Mouse (Mus musculus) hindbrain, postnatal 0 days (tissue): Measurements from ENCODE around the gene Gm37240. TPM values are rescaled to one million over a fixed set of nuclear protein-coding genes. Genes with fewer than 3 reads are reported as not detected.

Experiments used
- ATAC-seq: fragments of 200-750 bp; cut with Nextera tagmentation; 2 replicates; pipeline ENCODE4 v1.8.0; 2017; ENCODE audit warnings: mild to moderate bottlenecking, moderate TSS enrichment, moderate library complexity
- DNase-seq: peaks from one replicate; pipeline ENCODE4 v3.0.0-alpha.2; 2015; ENCODE audit warnings: low spot score
- H3K27ac ChIP-seq: fragments of 300-500 bp; sonication (generic); 2 replicates; pipeline ENCODE4 v1.5.1; 2014; ENCODE audit warnings: mild to moderate bottlenecking
- H3K27me3 ChIP-seq: fragments of 300-500 bp; sonication (generic); 2 replicates; pipeline ENCODE4 v1.6.1; 2014; ENCODE audit warnings: low read length, mixed read lengths; ENCODE audit not compliant: insufficient read depth
- H3K36me3 ChIP-seq: fragments of 300-500 bp; sonication (generic); 2 replicates; pipeline ENCODE4 v1.6.1; 2014; ENCODE audit warnings: low read length, mixed read lengths; ENCODE audit not compliant: insufficient read depth
- H3K4me1 ChIP-seq: fragments of 300-500 bp; sonication (generic); 2 replicates; pipeline ENCODE4 v1.6.1; 2014; ENCODE audit warnings: antibody characterized with exemption, low read length, mixed read lengths; ENCODE audit not compliant: insufficient read depth
- H3K4me2 ChIP-seq: fragments of 300-500 bp; sonication (generic); 2 replicates; pipeline ENCODE4 v1.6.1; 2014; ENCODE audit warnings: low read depth, mild to moderate bottlenecking, low read length, moderate library complexity, mixed read lengths
- H3K4me3 ChIP-seq: fragments of 300-500 bp; sonication (generic); 2 replicates; pipeline ENCODE4 v1.5.1; 2014; ENCODE audit warnings: low read length
- H3K9ac ChIP-seq: fragments of 300-500 bp; sonication (generic); replicated peaks from 2 replicates; pipeline ENCODE4 v1.6.1; 2014; ENCODE audit warnings: mild to moderate bottlenecking, low read length, moderate library complexity, mixed read lengths
- H3K9me3 ChIP-seq: fragments of 300-500 bp; sonication (generic); 2 replicates; pipeline ENCODE4 v1.6.1; 2016; ENCODE audit warnings: low read length, mixed read lengths
- CTCF ChIP-seq: IDR thresholded peaks from 2 replicates; pipeline ENCODE4 v1.5.1; 2016; ENCODE audit warnings: antibody characterized with exemption, control low read depth, low read depth
- WGBS: fragments of 180-500 bp; shearing (Covaris S2); extraction: QIAGEN DNeasy Blood & Tissue Kit; methylation state at CpG from one replicate; pipeline ENCODE4 v1.1.7; 2014; 5-methylcytosine and 5-hydroxymethylcytosine counted together
- polyA plus RNA-seq: library from polyadenylated mRNA; unstranded; fragments of >200 nt; fragmentation: Nextera tagmentation; extraction: Ambion mirVana; gene quantifications from 2 replicates; pipeline ENCODE4 v1.2.1, GENCODE M21; 2015
- total RNA-seq: library from RNA; depleted of rRNA; stranded (reverse); fragments of >200 nt; gene quantifications from 2 replicates; pipeline ENCODE4 v1.2.3, GENCODE M21; 2014

The Gm37240 gene
- total and polyA plus RNA-seq, 2 experiments from 2014 or later = 1.5 TPM; not detected in 1

DNA sequence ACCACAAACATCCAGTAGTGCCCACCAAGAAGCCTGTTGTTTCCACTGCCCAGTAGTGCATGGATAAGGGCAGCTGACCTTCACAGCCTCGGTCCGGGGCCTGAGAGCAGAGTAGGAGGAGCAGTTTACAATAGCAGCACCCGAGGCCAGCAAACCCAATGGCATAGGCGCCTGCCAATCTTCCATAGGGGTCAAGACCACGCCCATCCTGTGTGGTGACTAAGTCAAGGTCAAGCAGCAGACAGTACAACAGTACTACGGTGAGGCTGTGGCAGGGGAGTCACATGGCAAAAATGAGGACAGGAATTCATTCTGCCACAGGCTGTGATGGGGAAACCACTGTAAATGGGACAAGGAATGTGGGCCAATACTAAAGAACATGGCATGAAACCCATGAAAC lies 417.6 kb downstream of the Gm37240 start:
- Histone ChIP-seq H3K4me3 (no peak overlapping the region), H3K9me3 (no peaks in the 10 kb centered on the region), H3K27ac (no peak overlapping the region), H3K4me1 (no peaks in the 10 kb centered on the region), H3K9ac (no peak overlapping the region), H3K4me2 (no peak overlapping the region), H3K36me3 (no peaks in the 10 kb centered on the region), H3K27me3 (no peaks in the 10 kb centered on the region)
- DNase-seq (no peak), ATAC-seq (peak; percentile 51; the same call in 1 of the 2 replicates)
- WGBS = 69% methylated on average over 6 of the region's 6 CpGs
- TF ChIP-seq CTCF = no peak

- DNase-seq (no peak), ATAC-seq (no peak)
- TF ChIP-seq CTCF = no peak
- 56% methylated on average over 2 of the region's 2 CpGs for WGBS
- Histone ChIP-seq H3K9me3 (no peaks in the 10 kb centered on the region), H3K27me3 (no peaks in the 10 kb centered on the region), H3K27ac (no peak overlapping the region), H3K4me1 (no peaks in the 10 kb centered on the region), H3K36me3 (no peaks in the 10 kb centered on the region), H3K4me2 (no peak overlapping the region), H3K4me3 (no peak overlapping the region), H3K9ac (no peak overlapping the region)
Measured at GRCm38 (mm10) chr3:85468995-85469394, 418.3 kb downstream of the Gm37240 start.

DNA sequence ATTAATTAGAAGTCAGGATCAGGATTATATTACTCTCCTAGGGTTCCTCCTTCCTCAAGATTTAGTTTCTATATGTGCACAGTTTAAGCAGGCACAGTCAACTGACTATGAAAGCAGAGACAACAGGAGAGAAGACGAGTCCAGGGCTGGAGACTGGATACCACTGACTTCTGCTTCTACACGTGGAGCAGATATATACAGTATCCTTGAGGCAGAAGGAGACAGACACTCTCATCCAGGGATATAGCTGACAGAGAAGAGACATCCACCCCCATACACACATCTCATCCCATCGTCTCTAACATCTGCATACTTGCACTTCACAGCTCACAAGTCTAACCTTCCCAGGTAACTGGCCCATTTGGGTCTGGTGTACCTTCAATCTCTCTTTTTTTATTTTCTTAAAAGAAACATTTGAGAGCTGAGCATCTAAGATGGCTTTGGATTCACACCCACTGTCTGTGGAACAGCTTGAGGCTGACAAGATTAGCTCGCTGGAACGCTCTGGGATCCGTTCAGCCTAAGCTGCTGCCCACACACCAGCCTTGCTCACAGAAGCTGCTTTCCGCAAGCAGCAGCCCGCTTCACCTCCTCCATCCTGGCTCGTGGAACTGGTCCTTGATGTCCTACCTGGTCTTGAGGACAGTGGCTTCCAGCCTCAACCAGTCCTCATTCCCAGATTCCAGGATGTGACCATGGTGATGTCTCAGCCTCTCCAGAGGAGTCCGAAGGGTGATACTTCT lies 421.9 kb downstream of the Gm37240 start:
- no peak overlapping the region for H3K27ac ChIP-seq
- DNase-seq (no peak), ATAC-seq (no peak)
- H3K9ac ChIP-seq = no peak overlapping the region
- no peaks in the 10 kb centered on the region for H3K4me1 ChIP-seq
- no peaks in the 10 kb centered on the region for H3K36me3 ChIP-seq
- no peak for TF ChIP-seq CTCF
- H3K4me2 ChIP-seq = no peak overlapping the region
- no peak overlapping the region for H3K4me3 ChIP-seq
- 69% methylated on average over 10 of the region's 10 CpGs for WGBS
- no peaks in the 10 kb centered on the region for H3K27me3 ChIP-seq
- no peaks in the 10 kb centered on the region for H3K9me3 ChIP-seq

DNA sequence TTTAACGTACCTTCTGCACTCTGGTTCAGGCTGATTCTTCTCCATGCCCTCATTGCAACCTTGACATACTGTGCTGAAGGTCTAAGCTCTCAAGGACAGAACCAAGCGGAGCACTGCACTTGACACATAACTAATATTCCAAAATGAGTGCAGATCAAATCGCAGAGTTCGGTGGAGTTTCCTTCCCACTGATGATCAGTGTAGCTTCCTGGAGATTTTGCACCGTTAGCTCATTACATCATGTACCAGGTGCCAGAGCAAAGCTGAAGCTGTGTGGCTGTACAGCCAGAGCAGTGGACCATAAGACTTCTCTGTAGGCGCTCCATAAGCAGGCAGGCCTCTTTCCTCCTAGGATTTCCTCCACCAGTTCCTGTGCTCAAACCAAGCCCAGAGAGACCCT lies 427.3 kb downstream of the Gm37240 start:
- Histone ChIP-seq H3K4me2 (no peak overlapping the region), H3K36me3 (no peaks in the 10 kb centered on the region), H3K4me3 (no peak overlapping the region), H3K9me3 (no peaks in the 10 kb centered on the region), H3K27me3 (no peaks in the 10 kb centered on the region), H3K27ac (no peak overlapping the region), H3K9ac (no peak overlapping the region), H3K4me1 (no peaks in the 10 kb centered on the region)
- no peak for TF ChIP-seq CTCF
- DNase-seq = no peak
- no peak for ATAC-seq
- WGBS = 86% methylated on average over 6 of the region's 6 CpGs

DNA sequence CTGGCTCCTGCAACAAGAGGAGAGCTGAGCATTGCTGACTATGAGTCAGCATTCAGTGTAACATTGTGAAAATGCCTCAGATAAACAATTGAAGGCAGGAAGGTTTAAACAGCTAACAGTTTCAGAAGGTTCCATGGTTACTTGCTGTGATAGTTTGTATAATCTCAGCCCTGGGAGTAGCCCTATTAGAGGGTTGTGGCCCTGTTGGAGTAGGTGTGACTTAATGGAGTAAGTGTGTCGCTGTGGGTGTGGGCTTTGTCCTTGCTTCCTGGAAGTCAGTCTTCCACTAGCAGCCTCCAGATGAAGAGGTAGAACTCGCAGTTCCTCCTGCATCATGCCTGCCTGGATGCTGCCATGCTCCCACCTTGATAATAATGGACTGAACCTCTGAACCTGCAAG lies 430.3 kb downstream of the Gm37240 start:
- ATAC-seq (no peak), DNase-seq (no peak)
- no peaks in the 10 kb centered on the region for H3K9me3 ChIP-seq
- no peak overlapping the region for H3K4me2 ChIP-seq
- WGBS = 90% methylated on average over 2 of the region's 2 CpGs
- H3K27ac ChIP-seq = no peak overlapping the region
- H3K9ac ChIP-seq = no peak overlapping the region
- H3K4me3 ChIP-seq = no peak overlapping the region
- H3K27me3 ChIP-seq = no peaks in the 10 kb centered on the region
- TF ChIP-seq CTCF = no peak
- no peaks in the 10 kb centered on the region for H3K36me3 ChIP-seq
- no peaks in the 10 kb centered on the region for H3K4me1 ChIP-seq

GRCm38 (mm10) chr3:85455453-85455852 lies 431.9 kb downstream of the Gm37240 start:
- ATAC-seq = no peak
- no peak overlapping the region for H3K4me2 ChIP-seq

DNA sequence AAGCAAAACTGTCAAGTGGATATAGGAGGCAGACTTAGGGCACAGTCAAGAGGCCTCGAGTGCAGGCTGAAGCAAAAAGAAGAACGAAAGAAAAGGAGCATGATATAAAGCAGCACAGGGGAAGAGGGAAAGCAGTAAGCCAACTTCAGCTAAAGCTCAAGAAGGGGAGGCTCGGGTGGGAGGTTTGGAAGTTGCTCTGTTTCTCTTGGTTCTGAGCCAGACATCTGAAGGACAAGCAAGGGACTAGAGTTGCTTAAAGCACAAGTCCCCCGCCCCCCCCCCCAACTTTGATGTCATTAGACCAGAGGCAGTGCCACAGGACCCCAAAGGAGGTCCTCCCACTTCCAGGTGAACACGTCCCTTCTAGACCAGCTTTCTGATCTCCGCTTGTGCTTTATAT lies 433.3 kb downstream of the Gm37240 start:
- 87% methylated on average over 6 of the region's 6 CpGs for WGBS

More at GRCm38 (mm10) chr3:85455453-85455852, 431.9 kb downstream of the Gm37240 start:
- no peak for DNase-seq
- Histone ChIP-seq H3K4me3 (no peak overlapping the region), H3K27ac (no peak overlapping the region), H3K9ac (no peak overlapping the region), H3K27me3 (no peaks in the 10 kb centered on the region), H3K9me3 (no peaks in the 10 kb centered on the region), H3K4me1 (no peaks in the 10 kb centered on the region), H3K36me3 (no peaks in the 10 kb centered on the region)
- no peak for TF ChIP-seq CTCF
- WGBS = 86% methylated on average over 3 of the region's 3 CpGs

More for the DNA sequence above, 433.3 kb downstream of the Gm37240 start:
- no peaks in the 10 kb centered on the region for H3K9me3 ChIP-seq
- H3K4me2 ChIP-seq = no peak overlapping the region
- no peaks in the 10 kb centered on the region for H3K36me3 ChIP-seq
- H3K27ac ChIP-seq = no peak overlapping the region
- no peaks in the 10 kb centered on the region; the same call in 1 of the 2 replicates for H3K4me1 ChIP-seq
- no peak overlapping the region for H3K9ac ChIP-seq
- DNase-seq (no peak), ATAC-seq (no peak)
- TF ChIP-seq CTCF = no peak
- H3K27me3 ChIP-seq = no peaks in the 10 kb centered on the region
- no peak overlapping the region for H3K4me3 ChIP-seq
